Mouse (Mus musculus) MEL (cell line): ENCODE results near the gene Ubap1.

Experiments
- CTCF ChIP-seq, 3 experiments: IDR thresholded peaks in 2 of 3; conservative IDR thresholded peaks in 1 of 3; 2 replicates each; pipeline ENCODE4 v1.5.1; 2011 to 2012; ENCODE audit warnings: low read length in 3 of 3, low read depth in 2 of 3, mild to moderate bottlenecking in 2 of 3, improper control_type of control experiment in 1 of 3, inconsistent platforms in 1 of 3, mixed read lengths in 1 of 3, moderate library complexity in 1 of 3; ENCODE audit not compliant: control insufficient read depth in 1 of 3, insufficient read depth in 1 of 3, poor library complexity in 1 of 3, severe bottlenecking in 1 of 3
- ELF1 ChIP-seq: IDR thresholded peaks from 2 replicates; pipeline ENCODE4 v1.6.1; 2014; ENCODE audit warnings: low read depth, mild to moderate bottlenecking, inconsistent platforms, low read length, improper control_type of control experiment, moderate library complexity
- ETS1 ChIP-seq: IDR thresholded peaks from 2 replicates; pipeline ENCODE4 v1.6.1; 2012; ENCODE audit warnings: low read depth, mild to moderate bottlenecking, inconsistent platforms, low read length, improper control_type of control experiment, moderate library complexity
- GABPA ChIP-seq: IDR thresholded peaks from 2 replicates; pipeline ENCODE4 v1.6.1; 2012; ENCODE audit warnings: low read depth, mild to moderate bottlenecking, inconsistent platforms, low read length, improper control_type of control experiment, moderate library complexity
- GATA1 ChIP-seq: IDR thresholded peaks from 2 replicates; pipeline ENCODE4 v1.6.1; 2011; ENCODE audit warnings: low read depth, low read length, improper control_type of control experiment
- POLR2A ChIP-seq, 2 experiments: IDR thresholded peaks; 2 replicates each; pipeline ENCODE4 v1.6.1; 2011 to 2012; ENCODE audit warnings: low read length in 2 of 2, mild to moderate bottlenecking in 2 of 2, control low read depth in 1 of 2, improper control_type of control experiment in 1 of 2, low read depth in 1 of 2, moderate library complexity in 1 of 2; ENCODE audit not compliant: control insufficient read depth in 1 of 2, insufficient read depth in 1 of 2, poor library complexity in 1 of 2
- SIN3A ChIP-seq: IDR thresholded peaks from 2 replicates; pipeline ENCODE4 v1.6.1; 2012; ENCODE audit warnings: low read length, improper control_type of control experiment, inconsistent platforms
- USF1 ChIP-seq: IDR thresholded peaks from 2 replicates; pipeline ENCODE4 v1.6.1; 2014; ENCODE audit warnings: low read depth, mild to moderate bottlenecking, inconsistent platforms, low read length, improper control_type of control experiment, moderate library complexity

DNA sequence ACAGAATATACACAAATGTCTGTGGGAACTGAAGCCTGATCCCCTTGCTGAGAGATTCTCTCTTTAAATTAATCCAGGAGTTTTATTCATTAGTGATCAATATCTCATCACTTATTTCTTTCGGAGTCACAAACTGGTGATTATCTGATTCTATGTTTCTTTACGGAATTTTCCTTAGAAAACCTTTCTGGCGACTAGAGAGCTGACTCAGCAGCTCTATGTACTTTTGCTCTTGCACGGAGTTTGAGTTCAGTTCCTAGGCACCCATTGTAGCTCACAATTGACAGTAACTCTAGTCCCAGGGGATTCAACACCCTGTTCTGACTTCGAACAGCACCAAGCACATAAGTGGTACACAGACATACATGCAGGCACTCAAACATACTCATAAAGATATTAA, 90.1 kb downstream of the Ubap1 start:
- TF ChIP-seq POLR2A (IDR thresholded peaks at IDR 0.05; ENCODE audit: control insufficient read depth in 1 of 2, insufficient read depth in 1 of 2, low read depth in 1 of 2, low read length in 2 of 2, poor library complexity in 1 of 2) (no peak), CTCF (IDR thresholded peaks at IDR 0.05 in 2 of 3, conservative IDR thresholded peaks at IDR 0.05 in 1 of 3; ENCODE audit: control insufficient read depth in 1 of 3, insufficient read depth in 1 of 3, low read depth in 2 of 3, low read length in 3 of 3, poor library complexity in 1 of 3, severe bottlenecking in 1 of 3) (no peak), USF1 (no peak), ETS1 (no peak), ELF1 (no peak), GATA1 (no peak), GABPA (no peak), SIN3A (no peak)
